Mouse (Mus musculus) granulocyte monocyte progenitor cell, adult 5-6 weeks (primary cell): ENCODE results near the gene Arl6. TPM values are rescaled to one million over a fixed set of nuclear protein-coding genes. Genes with fewer than 3 reads are reported as not detected.

Experiments
- ATAC-seq: replicated peaks from 2 replicates; pipeline ENCODE4 v1.8.0; 2016; ENCODE audit warnings: mild to moderate bottlenecking, moderate TSS enrichment, inconsistent platforms; ENCODE audit not compliant: poor library complexity, severe bottlenecking
- total RNA-seq, 2 experiments: library from RNA; stranded (forward) in 1 of 2; stranded (reverse) in 1 of 2; fragments of 200-712, 200-1000 nt in 1 of 2; fragments of >200 nt in 1 of 2; fragmentation: Nextera tagmentation in 1 of 2; gene quantifications; 2 replicates each; pipeline ENCODE4 v1.2.3; 2014 to 2017

Gene Arl6
- 3.4 TPM in 2 replicates for total RNA-seq (2014; fragmentation: Nextera tagmentation)
- 3.7 and 11.4 TPM in 2 replicates for total RNA-seq (2017)

DNA sequence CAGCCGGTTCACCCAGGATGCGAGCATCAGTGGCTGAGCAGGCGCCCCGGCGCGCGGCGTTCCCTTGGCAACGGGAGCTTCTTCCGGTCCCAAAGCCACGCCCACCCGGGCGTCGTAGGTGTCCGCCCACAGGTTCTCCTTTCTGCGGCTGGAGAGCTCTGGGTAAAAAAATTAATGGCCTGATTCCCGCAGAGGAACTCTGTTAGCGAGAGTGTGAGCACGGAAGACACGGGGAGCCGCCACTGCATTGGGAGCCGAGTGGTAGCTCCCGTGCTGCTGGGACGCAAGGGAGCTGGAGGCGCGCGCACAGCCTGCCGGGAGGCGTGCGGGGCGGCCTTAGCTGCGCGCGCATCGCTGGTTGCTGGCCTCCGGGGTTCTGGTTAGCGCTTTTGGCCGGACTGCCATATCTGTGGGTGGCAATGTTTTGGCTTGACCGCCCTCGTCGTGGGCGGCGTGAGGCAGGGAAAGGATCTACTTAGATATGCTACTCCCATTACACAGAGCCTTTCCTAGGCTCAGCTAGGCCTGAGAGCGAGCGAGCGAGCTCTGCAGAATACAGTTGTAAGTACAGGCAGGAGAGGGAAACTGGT, at the start of gene Arl6:
Gene Arl6 (minus strand): TSS at position 290 of the 590 bp plus-strand sequence.
- peak; percentile 96 for ATAC-seq

- no peak for ATAC-seq
These were observed 45.9 kb upstream of the Arl6 start for GRCm38 (mm10) chr16:59685135-59685534.

DNA sequence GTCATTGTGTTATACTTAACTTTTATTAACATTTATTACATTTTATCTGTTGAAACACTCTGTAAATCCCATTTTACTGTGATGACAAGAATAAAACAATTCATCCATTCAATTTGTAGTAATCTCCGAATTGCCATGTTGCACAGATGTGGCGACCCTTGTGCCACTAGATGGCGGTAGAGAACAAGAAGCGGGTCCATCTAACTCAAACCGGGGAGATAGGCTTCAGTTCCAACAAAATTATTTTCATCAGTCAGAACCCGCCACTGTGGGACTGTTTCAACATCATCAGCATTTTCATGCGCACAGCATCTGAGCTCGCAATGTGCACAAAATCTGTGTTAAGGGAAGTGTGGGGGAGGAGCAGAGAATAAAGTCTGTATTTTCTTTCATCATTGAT, 44.2 kb upstream of the Arl6 start:
- ATAC-seq: peak; percentile 84

GRCm38 (mm10) chr16:59682216-59682891, 43.2 kb upstream of the Arl6 start:
- no peak for ATAC-seq

DNA sequence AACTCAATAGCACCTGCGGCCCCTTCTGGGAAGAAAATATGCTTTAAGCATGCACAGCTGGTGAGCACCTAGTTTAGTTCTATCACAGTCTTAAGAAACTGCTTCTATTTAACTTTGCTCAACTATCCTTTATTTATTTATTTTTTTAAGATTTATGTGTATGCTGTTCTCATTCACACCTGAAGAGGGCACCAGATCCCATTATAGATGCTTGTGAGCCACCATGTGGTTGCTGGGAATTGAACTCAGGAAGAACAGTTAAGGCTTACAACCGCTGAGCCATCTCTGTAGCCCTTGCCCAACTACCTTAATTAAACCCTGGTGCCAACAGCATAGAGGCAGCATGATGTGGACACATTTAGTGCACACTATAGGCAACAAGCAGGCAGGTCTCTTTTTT, 27.7 kb upstream of the Arl6 start:
- ATAC-seq: no peak

GRCm38 (mm10) chr16:59643766-59644165, 4.6 kb upstream of the Arl6 start:
- no peak for ATAC-seq

- ATAC-seq: no peak
These were observed 794 bp upstream of the Arl6 start for GRCm38 (mm10) chr16:59639985-59640384.

GRCm38 (mm10) chr16:59634598-59634997, 4.6 kb downstream of the Arl6 start:
- ATAC-seq: no peak

- peak; percentile 38; the same call in 1 of the 2 replicates for ATAC-seq
These were observed 17.6 kb downstream of the Arl6 start for GRCm38 (mm10) chr16:59621554-59621953.

DNA sequence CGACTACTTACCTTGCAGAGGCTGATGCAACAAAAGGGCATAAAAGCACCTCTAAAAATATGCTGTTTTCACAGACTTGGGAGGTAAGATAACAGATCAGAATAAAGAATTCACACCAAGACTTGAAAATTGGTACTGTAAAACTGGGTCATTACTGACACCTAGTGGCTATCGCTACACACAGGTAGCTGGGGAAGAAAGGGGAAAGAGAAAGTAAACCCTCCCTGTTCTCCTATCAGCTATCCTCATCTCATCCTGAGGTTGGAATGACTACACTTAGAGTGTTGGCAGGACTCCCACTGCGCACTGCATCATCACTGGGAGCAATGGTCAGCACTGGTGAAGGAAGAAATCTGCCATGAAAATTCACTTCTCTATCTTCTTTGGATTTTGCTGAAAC, 22.0 kb downstream of the Arl6 start:
- peak; percentile 98 for ATAC-seq

DNA sequence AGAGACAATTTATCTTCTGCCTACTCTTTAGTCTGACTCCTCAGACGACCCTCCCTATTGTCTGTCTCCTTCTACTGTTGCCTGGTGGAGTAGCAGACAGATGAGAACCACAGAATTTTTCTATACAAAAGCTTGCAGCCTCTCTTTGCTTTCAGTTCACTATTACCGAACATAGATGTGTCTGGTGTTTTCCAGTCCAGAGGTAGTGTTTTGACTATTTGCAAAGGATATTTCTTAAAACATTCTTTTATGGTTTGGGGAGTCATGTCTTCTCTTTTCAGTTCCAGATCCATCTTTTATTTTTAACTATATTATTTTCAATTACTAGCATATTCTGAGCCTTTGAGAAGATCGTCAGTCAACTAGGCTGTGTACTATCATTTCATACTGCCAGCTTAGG, 23.5 kb downstream of the Arl6 start:
- no peak for ATAC-seq

DNA sequence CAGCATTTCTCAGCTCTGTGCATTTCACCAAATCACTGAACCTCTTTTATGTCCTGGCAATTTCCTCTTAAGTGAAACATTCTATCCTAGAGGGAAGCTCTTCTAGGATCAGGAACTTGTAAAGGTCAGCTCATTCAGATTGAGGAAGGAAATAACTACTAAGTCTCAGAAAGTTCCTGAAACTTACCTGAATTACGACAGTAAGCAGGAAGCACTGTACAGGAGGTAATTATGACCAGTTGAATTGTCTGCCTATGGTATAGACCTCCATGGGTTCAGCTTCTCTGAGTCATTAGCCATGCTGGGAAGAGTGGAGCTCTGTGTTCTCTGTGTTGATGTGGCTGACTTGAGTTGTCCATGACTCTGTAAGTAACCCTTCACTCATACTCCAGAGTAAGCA, 28.4 kb downstream of the Arl6 start:
- peak; percentile 25; the same call in 1 of the 2 replicates for ATAC-seq

- peak; percentile 81 for ATAC-seq
These were observed 35.0 kb downstream of the Arl6 start for GRCm38 (mm10) chr16:59604078-59604781.

GRCm38 (mm10) chr16:59600311-59601251, 38.6 kb downstream of the Arl6 start, which contains the start of gene Crybg3:
Gene Crybg3 (minus strand): TSS chr16:59600979.
- ATAC-seq: peak; percentile 76

DNA sequence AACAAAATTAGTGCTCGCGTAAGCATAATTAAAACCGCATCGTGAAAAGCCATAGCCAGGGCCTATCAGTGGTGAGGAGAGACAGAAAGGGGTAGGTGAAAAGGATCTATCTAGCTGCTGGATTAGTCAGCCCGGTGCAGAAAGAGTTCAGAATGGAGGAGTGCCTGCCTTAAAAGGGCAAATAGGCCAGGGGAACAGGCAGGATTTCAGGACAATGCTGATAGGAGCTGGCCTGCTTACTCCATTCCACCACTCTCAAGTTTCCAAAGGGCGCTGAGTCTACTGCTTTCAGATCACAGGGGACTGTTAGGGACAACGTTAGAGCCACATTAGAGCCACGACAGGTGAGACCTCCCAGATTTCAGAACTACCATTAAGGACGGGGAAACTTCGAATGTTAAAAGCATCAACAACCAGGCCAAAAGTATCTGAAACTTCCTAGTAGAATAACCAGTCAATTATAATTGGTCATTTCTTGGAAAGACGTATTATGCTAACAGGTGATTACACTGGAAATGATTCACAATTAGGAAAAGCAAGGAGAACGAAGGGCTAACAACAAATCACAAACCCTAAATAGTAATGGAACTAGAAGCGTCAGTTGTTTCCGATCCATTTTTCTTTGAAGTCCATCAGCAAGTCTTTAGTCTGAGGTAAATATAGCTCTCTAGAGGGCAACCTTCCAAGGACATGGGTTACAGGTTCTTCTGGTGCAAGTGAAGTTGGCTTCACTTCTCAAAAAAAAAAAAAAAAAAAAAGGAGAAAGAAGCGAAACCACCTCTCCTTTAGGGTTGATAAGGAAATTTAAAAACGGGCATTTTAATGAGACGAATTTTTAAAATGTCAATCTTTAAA, 39.6 kb downstream of the Arl6 start:
- ATAC-seq: no peak

GRCm38 (mm10) chr16:59598997-59599396, 40.2 kb downstream of the Arl6 start:
- ATAC-seq: no peak

GRCm38 (mm10) chr16:59597256-59597655, 41.9 kb downstream of the Arl6 start:
- ATAC-seq: no peak

GRCm38 (mm10) chr16:59594714-59595113, 44.5 kb downstream of the Arl6 start:
- ATAC-seq: no peak

GRCm38 (mm10) chr16:59590790-59591189, 48.4 kb downstream of the Arl6 start:
- ATAC-seq: no peak
